Mouse (Mus musculus): ENCODE data around the gene Vps26c. TPM values are rescaled to one million over a fixed set of nuclear protein-coding genes. Genes with fewer than 3 reads are reported as not detected.

Vps26c gene
- polyA plus RNA-seq, 1 experiment from 2014 or later: 52.5 TPM

DNA sequence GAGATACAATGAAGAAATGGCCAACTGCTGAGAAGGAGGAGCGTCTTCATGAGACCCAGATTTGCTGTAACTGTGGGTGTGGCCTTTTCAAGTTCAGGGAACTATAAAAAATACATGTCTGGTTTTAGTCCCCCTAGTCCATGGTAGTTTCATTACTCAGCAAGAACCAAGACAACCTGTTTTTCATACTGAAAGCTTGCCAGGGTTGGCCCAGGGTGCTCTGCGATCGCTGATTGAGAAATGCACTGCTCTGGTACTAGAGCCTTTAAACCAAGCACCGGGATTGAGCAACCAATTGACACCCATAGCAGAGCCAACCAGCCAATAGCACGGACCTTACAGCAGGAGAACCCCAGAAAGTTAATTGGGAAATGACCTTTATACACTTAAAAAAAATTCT lies 29.6 kb upstream of the Vps26c start:
- no peaks in the 10 kb centered on the region for H3K36me3 ChIP-seq (ENCODE audit: control insufficient read depth, insufficient read depth, low read length)
- no peak overlapping the region for H3K27ac ChIP-seq (ENCODE audit: low read depth)
- peaks cover 5% of the 10 kb centered on the region; the same call in 1 of the 2 replicates for H3K9me3 ChIP-seq (ENCODE audit: control insufficient read depth, low read length)
- no peak for DNase-seq (ENCODE audit: low spot score)
- 80% methylated on average over 5 of the region's 5 CpGs for WGBS
- no peak overlapping the region for H3K4me3 ChIP-seq (ENCODE audit: low read depth, low read length)
- H3K27me3 ChIP-seq (replicated peaks; ENCODE audit: control insufficient read depth, insufficient read depth, low read length): no peaks in the 10 kb centered on the region
- H3K9ac ChIP-seq (ENCODE audit: low read length): no peak overlapping the region
- no peak overlapping the region for H3K4me2 ChIP-seq (ENCODE audit: low read length)
- H3K4me1 ChIP-seq (replicated peaks; ENCODE audit: control insufficient read depth, insufficient read depth, low read length): no peaks in the 10 kb centered on the region
- ATAC-seq (replicated peaks; ENCODE audit: low FRiP score, low TSS enrichment, low read depth): no peak

DNA sequence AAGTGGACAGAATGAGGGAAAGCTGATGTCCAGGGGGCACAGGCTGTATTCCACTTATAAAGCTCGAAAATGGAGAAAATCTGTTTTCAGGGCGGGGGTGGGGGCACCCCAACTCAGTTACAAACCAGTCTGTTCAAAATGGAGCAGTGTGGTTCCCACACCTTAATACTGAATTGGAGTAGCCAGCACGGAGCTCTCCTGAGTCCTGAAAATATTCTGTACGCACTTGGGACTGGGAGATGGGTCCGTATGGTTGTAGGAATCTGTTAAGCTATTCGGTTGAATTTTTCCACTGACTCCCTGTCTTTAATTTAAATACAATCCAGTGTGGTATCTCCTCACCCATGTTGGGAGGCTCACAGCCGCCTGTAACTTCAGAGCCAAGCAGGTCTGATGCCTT lies 28.7 kb upstream of the Vps26c start:
- no peaks in the 10 kb centered on the region for H3K4me1 ChIP-seq (replicated peaks; ENCODE audit: control insufficient read depth, insufficient read depth, low read length)
- H3K4me3 ChIP-seq (ENCODE audit: low read depth, low read length): no peak overlapping the region
- no peak overlapping the region for H3K9ac ChIP-seq (ENCODE audit: low read length)
- no peaks in the 10 kb centered on the region for H3K27me3 ChIP-seq (replicated peaks; ENCODE audit: control insufficient read depth, insufficient read depth, low read length)
- H3K27ac ChIP-seq (ENCODE audit: low read depth): no peak overlapping the region
- DNase-seq (ENCODE audit: low spot score) (no peak), ATAC-seq (replicated peaks; ENCODE audit: low FRiP score, low TSS enrichment, low read depth) (no peak)
- H3K4me2 ChIP-seq (ENCODE audit: low read length): no peak overlapping the region
- 77% methylated on average over 7 of the region's 7 CpGs for WGBS
- H3K9me3 ChIP-seq (ENCODE audit: control insufficient read depth, low read length): peaks cover 5% of the 10 kb centered on the region; the same call in 1 of the 2 replicates
- H3K36me3 ChIP-seq (ENCODE audit: control insufficient read depth, insufficient read depth, low read length): no peaks in the 10 kb centered on the region

DNA sequence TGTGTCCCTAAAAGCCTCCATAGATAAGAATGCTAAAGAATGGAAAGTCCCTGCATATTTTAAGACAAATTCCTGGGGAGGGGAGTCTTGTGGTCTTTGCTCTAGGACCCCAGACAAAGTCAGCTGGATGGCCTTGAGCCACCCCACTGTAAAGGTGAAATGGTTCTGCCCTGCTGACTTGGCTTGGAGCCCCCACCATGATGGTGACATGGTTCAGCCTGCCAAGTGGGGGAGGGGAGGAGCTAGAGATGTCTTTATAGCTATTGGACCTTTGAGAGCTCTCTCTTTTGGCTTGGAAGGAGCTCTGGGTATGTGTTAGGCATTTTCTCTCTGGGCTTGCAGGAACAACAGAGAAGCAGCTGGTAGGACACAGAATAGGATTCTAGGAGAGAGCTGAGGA lies 25.3 kb upstream of the Vps26c start:
- Histone ChIP-seq H3K4me3 (ENCODE audit: low read depth, low read length) (no peak overlapping the region), H3K4me1 (replicated peaks; ENCODE audit: control insufficient read depth, insufficient read depth, low read length) (no peaks in the 10 kb centered on the region), H3K27me3 (replicated peaks; ENCODE audit: control insufficient read depth, insufficient read depth, low read length) (no peaks in the 10 kb centered on the region), H3K9me3 (ENCODE audit: control insufficient read depth, low read length) (peaks cover 5% of the 10 kb centered on the region; the same call in 1 of the 2 replicates), H3K9ac (ENCODE audit: low read length) (no peak overlapping the region), H3K27ac (ENCODE audit: low read depth) (no peak overlapping the region), H3K4me2 (ENCODE audit: low read length) (no peak overlapping the region), H3K36me3 (ENCODE audit: control insufficient read depth, insufficient read depth, low read length) (no peaks in the 10 kb centered on the region)
- no peak for DNase-seq (ENCODE audit: low spot score)
- no peak for ATAC-seq (replicated peaks; ENCODE audit: low FRiP score, low TSS enrichment, low read depth)

DNA sequence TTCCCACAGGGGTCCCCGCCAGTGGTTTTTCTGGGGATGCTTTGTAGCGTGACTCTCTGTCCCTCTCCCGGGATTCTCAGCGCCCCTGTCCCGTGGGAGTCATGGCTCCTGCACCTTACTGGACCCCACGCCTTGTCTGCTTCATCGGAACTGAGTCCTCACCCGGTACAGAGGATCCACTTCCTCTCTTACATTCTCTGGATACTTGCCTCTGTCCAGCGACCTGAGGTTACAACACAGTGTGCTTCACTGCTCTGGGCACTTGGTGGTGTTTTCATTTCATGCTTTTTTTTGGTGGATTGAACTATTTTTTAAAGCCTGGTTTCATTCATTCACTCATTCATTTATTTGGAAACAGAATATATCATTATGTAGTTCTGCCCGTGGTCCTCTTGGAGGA lies 23.2 kb upstream of the Vps26c start:
- Histone ChIP-seq H3K9ac (ENCODE audit: low read length) (no peak overlapping the region), H3K27ac (ENCODE audit: low read depth) (no peak overlapping the region), H3K4me1 (replicated peaks; ENCODE audit: control insufficient read depth, insufficient read depth, low read length) (no peaks in the 10 kb centered on the region; the same call in 1 of the 2 replicates), H3K4me2 (ENCODE audit: low read length) (no peak overlapping the region), H3K4me3 (ENCODE audit: low read depth, low read length) (no peak overlapping the region), H3K36me3 (ENCODE audit: control insufficient read depth, insufficient read depth, low read length) (no peaks in the 10 kb centered on the region), H3K9me3 (ENCODE audit: control insufficient read depth, low read length) (peaks cover 5% of the 10 kb centered on the region; the same call in 1 of the 2 replicates), H3K27me3 (replicated peaks; ENCODE audit: control insufficient read depth, insufficient read depth, low read length) (no peaks in the 10 kb centered on the region)
- no peak for DNase-seq (ENCODE audit: low spot score)
- WGBS: 66% methylated on average over 10 of the region's 10 CpGs
- no peak for ATAC-seq (replicated peaks; ENCODE audit: low FRiP score, low TSS enrichment, low read depth)

DNA sequence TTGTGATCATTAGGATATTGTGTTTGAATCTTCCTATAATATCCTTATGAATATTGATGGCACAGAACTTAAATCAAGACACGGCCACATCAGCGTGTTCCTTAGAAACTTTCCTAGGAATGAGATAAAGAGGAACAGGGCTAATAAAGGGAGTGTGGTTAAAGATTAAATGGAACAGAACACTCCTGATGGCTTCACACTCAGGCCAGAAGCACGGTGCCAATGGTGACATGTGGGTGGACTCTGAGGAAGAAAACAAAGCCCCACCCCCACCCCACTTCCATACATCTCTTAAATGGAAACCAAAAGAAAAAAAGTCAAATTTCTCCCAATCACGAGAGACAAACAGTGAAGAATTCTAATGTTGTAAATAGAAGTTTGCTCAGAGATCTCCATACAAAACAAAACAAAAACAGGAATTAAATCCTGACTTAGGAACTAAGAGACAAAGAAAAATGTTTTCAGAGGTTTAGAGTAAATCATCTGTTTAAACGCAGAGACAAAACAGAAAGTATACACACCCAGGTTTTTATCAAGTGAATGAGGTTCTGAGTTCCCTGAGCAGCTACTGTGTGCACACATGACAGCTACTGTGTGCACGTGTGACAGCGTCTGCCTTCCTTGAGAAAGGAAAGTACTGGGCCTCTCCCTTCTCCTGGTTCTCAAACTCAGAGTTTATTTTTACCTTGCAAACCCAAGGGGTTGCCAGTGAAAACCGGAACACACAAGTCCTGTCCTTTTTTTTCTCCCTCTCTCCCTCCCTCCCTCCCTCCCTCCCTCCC lies 19.3 kb upstream of the Vps26c start:
- H3K9ac ChIP-seq (ENCODE audit: low read length): no peak overlapping the region
- ATAC-seq (replicated peaks; ENCODE audit: low FRiP score, low TSS enrichment, low read depth): 0 out of 2 replicates have a peak, but pooled peaks have one; percentile 48

DNA sequence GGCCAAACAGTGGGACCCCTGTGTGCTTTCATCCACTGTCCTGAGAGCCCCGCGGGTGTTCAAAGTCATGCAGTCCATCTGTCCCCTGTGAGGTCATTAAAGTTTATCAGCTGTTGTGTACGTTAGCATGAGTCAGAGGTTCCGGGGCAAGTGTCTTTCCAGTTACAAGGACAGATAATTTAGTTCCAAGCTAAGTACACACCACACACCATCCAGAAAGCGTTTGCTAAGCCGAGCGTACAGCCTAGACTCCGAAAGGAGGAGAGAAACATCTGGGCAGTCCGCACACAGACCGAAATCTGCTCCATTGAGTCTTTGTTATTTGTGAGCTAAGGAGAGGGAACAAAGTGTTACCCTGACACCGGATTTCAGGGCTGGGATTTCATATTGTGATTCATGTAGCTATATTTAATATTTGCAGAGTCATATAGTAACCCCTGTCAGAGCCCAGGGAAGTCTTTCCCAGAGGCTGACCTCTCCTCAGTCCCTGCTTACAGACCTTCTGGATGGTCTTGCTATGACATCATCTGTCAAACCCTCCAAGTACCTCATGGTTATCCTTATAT lies 18.0 kb upstream of the Vps26c start:
- 42% methylated on average over 11 of the region's 11 CpGs for WGBS
- no peak overlapping the region for H3K4me2 ChIP-seq (ENCODE audit: low read length)
- DNase-seq (ENCODE audit: low spot score): no peak
- no peaks in the 10 kb centered on the region for H3K36me3 ChIP-seq (ENCODE audit: control insufficient read depth, insufficient read depth, low read length)
- no peaks in the 10 kb centered on the region; the same call in 1 of the 2 replicates for H3K4me1 ChIP-seq (replicated peaks; ENCODE audit: control insufficient read depth, insufficient read depth, low read length)
- no peak overlapping the region for H3K4me3 ChIP-seq (ENCODE audit: low read depth, low read length)
- H3K27me3 ChIP-seq (replicated peaks; ENCODE audit: control insufficient read depth, insufficient read depth, low read length): no peaks in the 10 kb centered on the region
- no peaks in the 10 kb centered on the region for H3K9me3 ChIP-seq (ENCODE audit: control insufficient read depth, low read length)
- no peak overlapping the region for H3K9ac ChIP-seq (ENCODE audit: low read length)
- peak; percentile 26 for ATAC-seq (replicated peaks; ENCODE audit: low FRiP score, low TSS enrichment, low read depth)
- H3K27ac ChIP-seq (ENCODE audit: low read depth): no peak overlapping the region

More for the DNA sequence above, 19.3 kb upstream of the Vps26c start:
- Histone ChIP-seq H3K9me3 (ENCODE audit: control insufficient read depth, low read length) (no peaks in the 10 kb centered on the region), H3K4me1 (replicated peaks; ENCODE audit: control insufficient read depth, insufficient read depth, low read length) (no peaks in the 10 kb centered on the region; the same call in 1 of the 2 replicates), H3K36me3 (ENCODE audit: control insufficient read depth, insufficient read depth, low read length) (no peaks in the 10 kb centered on the region), H3K4me3 (ENCODE audit: low read depth, low read length) (no peak overlapping the region), H3K27ac (ENCODE audit: low read depth) (no peak overlapping the region), H3K27me3 (replicated peaks; ENCODE audit: control insufficient read depth, insufficient read depth, low read length) (no peaks in the 10 kb centered on the region), H3K4me2 (ENCODE audit: low read length) (no peak overlapping the region)
- WGBS: 50% methylated on average over 8 of the region's 8 CpGs
- DNase-seq (ENCODE audit: low spot score): no peak

DNA sequence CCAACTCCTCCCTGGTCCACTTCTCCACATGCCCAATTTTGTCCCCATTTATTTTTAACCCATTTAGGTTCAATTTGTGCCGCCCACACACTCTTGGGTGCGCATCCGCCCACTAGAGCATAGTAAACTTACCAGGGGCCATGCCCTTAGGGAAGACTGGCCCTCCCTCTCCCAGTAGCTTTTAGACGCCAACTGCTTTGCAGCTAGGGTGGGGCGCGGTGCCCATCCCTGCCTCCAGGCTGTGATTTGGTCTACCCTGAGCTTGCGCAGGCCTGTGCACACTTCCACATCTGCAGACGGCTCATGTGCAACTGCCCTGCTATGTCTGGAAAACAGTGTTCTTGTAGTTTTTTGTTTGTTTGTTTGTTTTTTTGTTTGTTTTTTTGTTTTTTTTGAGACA lies 16.3 kb upstream of the Vps26c start:
- ATAC-seq (replicated peaks; ENCODE audit: low FRiP score, low TSS enrichment, low read depth) (no peak), DNase-seq (ENCODE audit: low spot score) (no peak)
- Histone ChIP-seq H3K36me3 (ENCODE audit: control insufficient read depth, insufficient read depth, low read length) (no peaks in the 10 kb centered on the region), H3K9me3 (ENCODE audit: control insufficient read depth, low read length) (no peaks in the 10 kb centered on the region), H3K4me3 (ENCODE audit: low read depth, low read length) (no peak overlapping the region), H3K4me2 (ENCODE audit: low read length) (no peak overlapping the region), H3K27me3 (replicated peaks; ENCODE audit: control insufficient read depth, insufficient read depth, low read length) (no peaks in the 10 kb centered on the region), H3K4me1 (replicated peaks; ENCODE audit: control insufficient read depth, insufficient read depth, low read length) (no peaks in the 10 kb centered on the region; the same call in 1 of the 2 replicates), H3K27ac (ENCODE audit: low read depth) (no peak overlapping the region), H3K9ac (ENCODE audit: low read length) (no peak overlapping the region)
- WGBS: 88% methylated on average over 8 of the region's 8 CpGs

DNA sequence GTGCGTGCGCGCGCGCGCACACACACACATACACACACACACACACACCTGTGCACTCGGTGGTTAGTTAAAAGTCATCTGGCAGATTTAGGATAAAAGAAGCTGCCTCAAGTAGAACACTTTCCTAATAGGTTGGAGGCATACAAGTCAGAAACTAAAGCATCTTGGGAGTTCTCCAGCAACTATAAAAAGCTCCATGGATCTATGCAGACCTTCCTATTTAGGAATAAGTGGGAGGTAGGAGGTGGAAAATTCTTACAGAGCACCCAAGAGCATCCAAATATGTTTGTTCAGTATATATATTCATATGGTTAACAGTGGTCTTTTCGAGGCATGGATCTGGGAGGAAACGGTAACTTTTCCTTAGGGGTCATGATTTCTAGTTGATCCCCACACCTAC lies 13.5 kb upstream of the Vps26c start:
- H3K27me3 ChIP-seq (replicated peaks; ENCODE audit: control insufficient read depth, insufficient read depth, low read length): no peaks in the 10 kb centered on the region
- H3K9me3 ChIP-seq (ENCODE audit: control insufficient read depth, low read length): no peaks in the 10 kb centered on the region
- H3K4me1 ChIP-seq (replicated peaks; ENCODE audit: control insufficient read depth, insufficient read depth, low read length): no peaks in the 10 kb centered on the region
- no peak overlapping the region for H3K27ac ChIP-seq (ENCODE audit: low read depth)
- no peak overlapping the region for H3K4me3 ChIP-seq (ENCODE audit: low read depth, low read length)
- DNase-seq (ENCODE audit: low spot score) (no peak), ATAC-seq (replicated peaks; ENCODE audit: low FRiP score, low TSS enrichment, low read depth) (no peak)
- no peak overlapping the region for H3K4me2 ChIP-seq (ENCODE audit: low read length)
- 95% methylated on average over 9 of the region's 9 CpGs for WGBS
- H3K9ac ChIP-seq (ENCODE audit: low read length): no peak overlapping the region
- no peaks in the 10 kb centered on the region for H3K36me3 ChIP-seq (ENCODE audit: control insufficient read depth, insufficient read depth, low read length)

DNA sequence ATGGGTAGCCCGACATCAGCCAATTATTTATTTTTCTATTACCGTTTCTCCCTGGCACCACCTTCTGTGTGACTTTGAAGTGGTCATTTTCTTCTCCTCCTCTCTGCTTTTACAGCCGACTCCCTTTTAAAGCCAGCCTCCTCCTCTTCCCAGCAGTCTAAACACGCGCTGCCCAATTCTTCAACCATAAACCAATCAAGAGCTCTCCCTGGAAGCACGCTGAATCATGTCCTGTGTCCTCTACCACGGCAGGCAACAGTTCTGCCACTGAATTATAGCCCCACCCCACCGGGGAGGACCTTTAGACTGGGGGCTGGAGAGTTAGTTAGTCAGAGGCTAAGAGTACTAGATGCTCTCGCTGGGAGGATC lies 10.5 kb upstream of the Vps26c start:
- H3K9me3 ChIP-seq (ENCODE audit: control insufficient read depth, low read length): no peaks in the 10 kb centered on the region
- peak; percentile 60 for ATAC-seq (replicated peaks; ENCODE audit: low FRiP score, low TSS enrichment, low read depth)
- no peaks in the 10 kb centered on the region for H3K27me3 ChIP-seq (replicated peaks; ENCODE audit: control insufficient read depth, insufficient read depth, low read length)
- H3K36me3 ChIP-seq (ENCODE audit: control insufficient read depth, insufficient read depth, low read length): no peaks in the 10 kb centered on the region
- 25% methylated on average over 9 of the region's 9 CpGs for WGBS
- no peak overlapping the region for H3K27ac ChIP-seq (ENCODE audit: low read depth)
- H3K4me2 ChIP-seq (ENCODE audit: low read length): no peak overlapping the region
- no peak overlapping the region for H3K9ac ChIP-seq (ENCODE audit: low read length)
- no peak overlapping the region for H3K4me3 ChIP-seq (ENCODE audit: low read depth, low read length)
- no peaks in the 10 kb centered on the region for H3K4me1 ChIP-seq (replicated peaks; ENCODE audit: control insufficient read depth, insufficient read depth, low read length)
- DNase-seq (ENCODE audit: low spot score): no peak
